Mouse (Mus musculus) neural tube, embryonic 15.5 days (tissue): ENCODE data around the gene Mfap3. TPM values are rescaled to one million over a fixed set of nuclear protein-coding genes. Genes with fewer than 3 reads are reported as not detected.

Source experiments
- ATAC-seq: fragments of 200-750 bp; cut with Nextera tagmentation; 2 replicates; pipeline ENCODE4 v1.8.0; 2017; ENCODE audit warnings: mild to moderate bottlenecking, moderate TSS enrichment, moderate library complexity; ENCODE audit not compliant: low FRiP score
- H3K27ac ChIP-seq: fragments of 300-500 bp; sonication (generic); replicated peaks from 2 replicates; pipeline ENCODE4 v1.5.1; 2015; ENCODE audit warnings: mild to moderate bottlenecking, inconsistent platforms
- H3K27me3 ChIP-seq: fragments of 300-500 bp; sonication (generic); replicated peaks from 2 replicates; pipeline ENCODE4 v1.6.1; 2015; ENCODE audit warnings: inconsistent platforms
- H3K36me3 ChIP-seq: fragments of 300-500 bp; sonication (generic); 2 replicates; pipeline ENCODE4 v1.6.1; 2015; ENCODE audit warnings: inconsistent platforms
- H3K4me1 ChIP-seq: fragments of 300-500 bp; sonication (generic); 2 replicates; pipeline ENCODE4 v1.6.1; 2015; ENCODE audit warnings: inconsistent platforms
- H3K4me2 ChIP-seq: fragments of 300-500 bp; sonication (generic); 2 replicates; pipeline ENCODE4 v1.6.1; 2015; ENCODE audit warnings: inconsistent platforms, mild to moderate bottlenecking, moderate library complexity
- H3K4me3 ChIP-seq: fragments of 300-500 bp; sonication (generic); replicated peaks from 2 replicates; pipeline ENCODE4 v1.5.1; 2015; ENCODE audit warnings: mild to moderate bottlenecking, inconsistent platforms
- H3K9ac ChIP-seq: fragments of 300-500 bp; sonication (generic); replicated peaks from 2 replicates; pipeline ENCODE4 v1.6.1; 2015; ENCODE audit warnings: mild to moderate bottlenecking, inconsistent platforms
- H3K9me3 ChIP-seq: fragments of 300-500 bp; sonication (generic); replicated peaks from 2 replicates; pipeline ENCODE4 v1.6.1; 2016; ENCODE audit warnings: inconsistent platforms
- WGBS: fragments of 180-500 bp; shearing (Covaris S2); methylation state at CpG from one replicate; pipeline ENCODE4 v1.1.7; 2015; ENCODE audit warnings: mixed read lengths; 5-methylcytosine and 5-hydroxymethylcytosine counted together
- polyA plus RNA-seq: library from polyadenylated mRNA; unstranded; fragments of >200 nt; fragmentation: Nextera tagmentation; extraction: Ambion mirVana; gene quantifications from 2 replicates; pipeline ENCODE4 v1.2.1, GENCODE M21; 2015

The Mfap3 gene
- polyA plus RNA-seq, result 52.2 and 57.6 TPM in 2 replicates

DNA sequence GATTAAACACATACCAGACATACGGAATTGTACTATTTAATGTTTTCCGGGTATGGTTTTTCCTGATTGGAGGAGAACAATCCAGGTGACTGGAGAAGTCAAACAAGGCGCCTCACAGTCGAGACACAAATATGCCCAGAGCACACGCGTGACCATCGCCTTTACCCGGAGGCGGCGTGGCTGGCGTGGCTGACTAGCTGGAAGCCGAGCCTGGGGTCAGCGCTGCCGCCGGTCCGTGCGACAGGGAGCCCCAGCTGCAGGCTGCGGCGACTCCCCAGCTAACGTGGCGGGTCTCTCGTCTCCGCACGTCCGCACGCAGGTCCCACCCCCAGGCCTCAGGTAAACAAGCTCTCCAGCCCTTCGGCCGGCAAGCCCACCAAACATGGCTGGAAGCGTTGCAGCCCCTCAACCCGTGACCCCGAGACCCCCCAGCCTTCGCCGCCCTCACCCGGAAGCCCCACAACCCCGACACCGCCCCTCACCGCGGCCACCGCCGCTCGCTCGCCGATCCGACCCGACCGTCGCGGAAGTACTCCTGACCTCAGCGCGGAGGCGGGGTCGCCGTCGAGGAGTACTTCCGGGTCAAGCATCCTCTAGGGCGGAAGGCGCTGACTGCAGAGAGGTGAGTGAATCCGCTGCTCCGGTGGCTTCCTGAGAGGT is at the start of gene Mfap3, which contains the start of gene Fam114a2:
Mfap3 (plus strand) TSS at position 574 of the 660 bp plus-strand sequence.
Fam114a2 (minus strand) TSS at position 527 of the 660 bp plus-strand sequence.
- Histone ChIP-seq H3K9ac (peak within 1 kb of the TSS; percentile 77), H3K4me2 (peak within 1 kb of the TSS; percentile 65), H3K4me1 (peaks cover 44% of the 10 kb centered on the region), H3K9me3 (no peaks in the 10 kb centered on the region), H3K27ac (peak within 1 kb of the TSS; percentile 88), H3K4me3 (peak within 1 kb of the TSS; percentile 93), H3K27me3 (no peaks in the 10 kb centered on the region), H3K36me3 (0 out of 2 replicates have a peak, but pooled peaks cover 7% of the 10 kb centered on the region)
- under 1% methylated on average over 59 of the region's 59 CpGs for WGBS
- peak; percentile 96 for ATAC-seq

DNA sequence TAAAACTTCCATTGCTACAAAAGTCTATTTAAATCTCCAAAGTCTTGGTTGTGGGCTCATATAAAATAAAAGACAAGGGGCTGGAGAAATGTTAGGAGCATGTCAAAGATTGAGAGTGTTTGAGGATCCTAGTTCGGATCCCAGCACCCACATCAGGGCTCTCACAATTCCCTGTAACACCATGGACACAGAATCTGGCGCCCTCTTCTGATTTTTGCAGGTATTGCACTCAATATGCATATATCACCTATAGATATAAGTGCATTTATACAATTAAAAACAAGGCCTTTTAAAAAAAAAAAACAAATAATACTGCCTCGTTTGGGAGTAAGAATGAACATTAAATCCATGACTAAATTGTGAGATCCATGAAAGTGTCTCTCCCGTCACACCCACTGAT is 49.8 kb upstream of the Mfap3 start:
- no peaks in the 10 kb centered on the region for H3K9me3 ChIP-seq
- no peaks in the 10 kb centered on the region for H3K36me3 ChIP-seq
- no peaks in the 10 kb centered on the region for H3K27me3 ChIP-seq
- no peak overlapping the region for H3K27ac ChIP-seq
- H3K9ac ChIP-seq, result no peak overlapping the region
- ATAC-seq, result no peak
- H3K4me1 ChIP-seq, result peaks cover 6% of the 10 kb centered on the region
- 79% methylated on average over 4 of the region's 4 CpGs for WGBS
- H3K4me2 ChIP-seq, result no peak overlapping the region
- no peak overlapping the region for H3K4me3 ChIP-seq

DNA sequence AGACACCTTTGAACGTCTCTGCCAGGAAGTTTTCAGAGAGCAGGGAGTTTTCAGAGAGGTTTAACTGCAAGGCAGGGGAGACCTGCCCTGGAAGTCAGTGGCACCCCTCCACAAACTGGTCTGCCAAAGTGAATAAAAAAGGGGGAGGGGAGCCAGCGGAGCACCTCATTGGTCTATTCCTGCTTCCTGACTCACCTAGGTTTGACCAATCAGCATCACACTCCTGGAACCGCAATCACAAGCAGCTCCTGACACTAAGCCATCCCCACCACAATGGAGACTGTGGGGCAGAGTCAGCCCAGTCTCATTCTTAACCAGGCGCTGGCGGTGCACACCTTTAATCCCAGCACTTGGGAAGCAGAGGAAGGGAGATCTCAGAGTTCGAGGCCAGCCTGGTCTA is 48.4 kb upstream of the Mfap3 start:
- no peak overlapping the region for H3K9ac ChIP-seq
- no peaks in the 10 kb centered on the region for H3K9me3 ChIP-seq
- no peak for ATAC-seq
- no peak overlapping the region for H3K27ac ChIP-seq
- H3K36me3 ChIP-seq, result no peaks in the 10 kb centered on the region
- no peak overlapping the region for H3K4me2 ChIP-seq
- WGBS, result 57% methylated on average over 6 of the region's 6 CpGs
- no peaks in the 10 kb centered on the region for H3K27me3 ChIP-seq
- peaks cover 14% of the 10 kb centered on the region for H3K4me1 ChIP-seq
- H3K4me3 ChIP-seq, result no peak overlapping the region

DNA sequence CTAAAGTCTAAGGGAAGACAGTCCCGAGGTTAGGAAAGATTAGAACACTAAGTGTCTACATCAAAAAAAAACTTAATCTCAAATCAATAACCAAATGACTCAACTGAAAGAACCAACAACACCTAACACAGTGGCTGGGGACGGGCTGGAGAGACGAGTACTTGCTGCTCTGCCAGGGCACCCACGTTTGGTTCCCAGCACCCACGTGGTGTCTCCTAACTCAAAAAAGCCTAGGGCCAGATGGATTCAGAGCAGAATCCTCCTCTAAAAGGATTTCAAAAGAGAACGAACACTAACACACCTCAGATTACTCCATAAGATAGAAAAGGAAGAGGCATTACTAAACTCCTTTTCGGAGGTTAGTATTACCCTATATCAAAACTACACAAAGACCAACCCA is 47.5 kb upstream of the Mfap3 start:
- peaks cover 14% of the 10 kb centered on the region for H3K4me1 ChIP-seq
- H3K27ac ChIP-seq, result no peak overlapping the region
- no peaks in the 10 kb centered on the region for H3K27me3 ChIP-seq
- H3K9me3 ChIP-seq, result no peaks in the 10 kb centered on the region
- ATAC-seq, result no peak
- H3K36me3 ChIP-seq, result no peaks in the 10 kb centered on the region
- H3K4me2 ChIP-seq, result no peak overlapping the region
- no peak overlapping the region for H3K9ac ChIP-seq
- H3K4me3 ChIP-seq, result no peak overlapping the region
- 95% methylated on average over 7 of the region's 7 CpGs for WGBS

DNA sequence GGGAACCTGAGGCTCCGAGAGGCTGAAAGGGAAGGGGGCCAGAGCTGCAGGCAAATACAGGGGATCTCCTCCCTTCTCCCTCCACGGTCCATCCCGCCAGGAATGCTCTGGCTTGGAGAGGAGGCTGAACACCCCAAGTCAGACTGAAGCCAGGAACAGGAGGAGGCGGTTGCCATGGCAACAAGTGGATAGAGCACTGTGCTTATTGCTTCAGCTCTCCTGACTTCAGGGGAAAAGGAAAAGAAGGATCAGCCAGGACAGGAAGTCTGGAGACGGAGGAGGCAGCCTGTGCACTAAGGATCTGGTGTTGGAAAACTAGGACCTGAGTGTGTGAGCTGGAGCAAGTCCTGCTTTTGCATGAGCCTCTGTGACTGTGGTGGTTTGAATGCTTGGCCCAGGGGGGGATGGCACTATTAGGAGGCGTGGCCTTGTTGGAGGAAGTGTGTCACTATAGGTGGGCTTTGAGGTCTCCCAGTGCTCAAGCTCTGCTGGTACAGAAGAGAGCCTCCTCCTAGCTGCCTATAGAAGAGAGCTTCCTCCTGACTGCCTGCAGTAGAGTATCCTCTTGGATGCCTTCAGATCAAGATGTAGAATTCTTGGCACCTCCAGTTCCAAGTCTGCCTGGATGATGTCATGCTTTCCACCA is 44.0 kb upstream of the Mfap3 start:
- peaks cover 8% of the 10 kb centered on the region for H3K4me1 ChIP-seq
- no peak overlapping the region for H3K4me2 ChIP-seq
- no peak overlapping the region for H3K4me3 ChIP-seq
- no peaks in the 10 kb centered on the region for H3K27me3 ChIP-seq
- no peak overlapping the region for H3K27ac ChIP-seq
- no peak for ATAC-seq
- H3K9ac ChIP-seq, result no peak overlapping the region
- WGBS, result 51% methylated on average over 6 of the region's 6 CpGs
- H3K9me3 ChIP-seq, result no peaks in the 10 kb centered on the region
- peaks cover 8% of the 10 kb centered on the region; the same call in 1 of the 2 replicates for H3K36me3 ChIP-seq

DNA sequence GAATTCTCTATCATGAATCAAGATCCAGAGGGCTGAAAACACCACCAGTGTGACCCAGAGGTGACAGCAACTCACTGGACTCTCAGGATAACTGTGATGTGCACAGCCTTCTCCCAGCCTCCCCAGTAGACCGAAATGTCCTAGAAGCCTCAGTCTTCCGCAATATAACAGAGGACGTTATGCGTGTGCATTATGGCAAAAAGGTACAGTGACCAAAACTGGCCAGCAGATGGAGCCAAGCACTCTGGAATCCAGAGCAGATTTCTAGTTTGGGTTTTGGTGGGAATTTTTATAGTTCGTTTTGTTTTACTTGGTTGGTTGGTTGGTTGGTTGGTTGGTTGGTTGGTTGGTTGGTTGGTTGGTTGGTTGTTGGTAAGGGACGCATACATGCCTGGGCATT is 43.3 kb upstream of the Mfap3 start:
- Histone ChIP-seq H3K36me3 (peaks cover 8% of the 10 kb centered on the region; the same call in 1 of the 2 replicates), H3K4me3 (no peak overlapping the region), H3K4me2 (no peak overlapping the region), H3K9ac (no peak overlapping the region), H3K4me1 (peaks cover 8% of the 10 kb centered on the region), H3K9me3 (no peaks in the 10 kb centered on the region), H3K27me3 (no peaks in the 10 kb centered on the region), H3K27ac (no peak overlapping the region)
- ATAC-seq, result no peak
- 52% methylated on average over 6 of the region's 6 CpGs for WGBS

DNA sequence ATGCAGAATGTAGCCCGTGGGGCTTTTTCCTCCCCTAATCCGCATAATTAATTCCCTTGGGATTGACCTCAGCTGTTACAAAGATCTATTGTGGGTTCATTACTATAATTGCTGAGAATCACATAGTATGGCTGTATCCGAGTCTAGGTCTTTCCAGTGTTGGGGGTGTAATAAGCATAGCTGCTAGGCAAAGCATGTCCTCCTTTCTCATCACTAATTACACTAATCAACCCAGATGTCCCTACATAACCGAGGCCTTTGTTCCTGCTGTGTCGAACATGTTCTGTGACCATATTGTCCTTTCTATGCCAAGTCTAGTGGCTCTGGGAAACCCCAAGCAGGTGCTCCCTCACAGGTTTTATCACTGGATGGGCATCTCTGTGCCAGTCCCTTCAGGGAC is 40.4 kb upstream of the Mfap3 start:
- Histone ChIP-seq H3K27ac (no peak overlapping the region), H3K4me3 (no peak overlapping the region), H3K9ac (no peak overlapping the region), H3K9me3 (no peaks in the 10 kb centered on the region), H3K4me2 (no peak overlapping the region), H3K27me3 (no peaks in the 10 kb centered on the region), H3K4me1 (peaks cover 8% of the 10 kb centered on the region), H3K36me3 (peaks cover 33% of the 10 kb centered on the region)
- 35% methylated on average over 5 of the region's 5 CpGs for WGBS
- no peak for ATAC-seq

DNA sequence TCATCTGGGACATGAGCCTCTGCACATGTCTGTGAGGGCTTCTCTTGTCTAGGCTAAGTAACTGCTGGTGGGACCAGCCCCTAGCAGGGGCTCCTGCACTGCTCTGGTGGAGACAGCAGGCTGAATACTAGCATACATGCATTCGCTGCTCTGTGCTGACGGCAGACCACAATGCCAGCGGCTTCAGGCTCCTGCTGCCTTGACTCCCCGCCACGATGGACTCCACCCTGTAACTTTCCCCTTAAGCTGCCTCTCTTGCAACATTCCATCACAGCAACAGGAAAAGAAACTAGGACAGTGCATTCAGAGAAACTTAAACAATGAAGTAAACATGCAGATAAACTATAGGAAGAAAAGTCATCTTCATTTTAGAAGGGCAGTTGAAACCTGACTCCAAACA is 30.0 kb upstream of the Mfap3 start:
- Histone ChIP-seq H3K36me3 (peaks cover 63% of the 10 kb centered on the region), H3K9ac (no peak overlapping the region), H3K27me3 (no peaks in the 10 kb centered on the region), H3K4me3 (no peak overlapping the region), H3K9me3 (no peaks in the 10 kb centered on the region), H3K27ac (no peak overlapping the region), H3K4me1 (no peaks in the 10 kb centered on the region), H3K4me2 (no peak overlapping the region)
- ATAC-seq, result no peak
- WGBS, result 81% methylated on average over 5 of the region's 5 CpGs

DNA sequence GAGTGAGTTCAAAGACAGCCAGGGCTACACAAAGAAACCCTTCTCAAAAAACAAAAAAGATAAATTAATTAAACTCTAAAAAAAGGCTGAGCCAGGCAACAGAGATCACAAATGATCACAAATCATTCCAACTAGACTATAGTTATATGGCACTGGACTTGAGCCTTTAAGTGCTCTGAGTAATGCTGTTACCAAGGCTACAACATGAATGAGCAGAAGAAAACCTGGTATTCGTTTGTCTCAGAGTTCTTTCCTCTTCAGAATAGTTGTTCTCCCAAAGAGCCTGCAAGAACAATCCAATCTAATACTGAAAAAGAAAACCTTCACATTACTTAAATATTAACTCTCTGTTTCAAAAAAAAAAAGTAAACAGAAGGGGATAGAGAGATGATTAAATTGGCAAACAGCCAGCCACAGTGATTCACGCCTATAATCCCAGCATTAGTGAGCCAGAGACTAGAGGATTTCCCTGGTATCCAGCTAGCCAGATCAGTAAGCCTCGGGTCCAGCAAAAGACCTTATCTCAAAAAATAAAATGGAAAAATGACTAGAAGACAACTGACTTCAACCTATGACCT is 21.9 kb upstream of the Mfap3 start:
- Histone ChIP-seq H3K27ac (no peak overlapping the region), H3K4me1 (no peaks in the 10 kb centered on the region), H3K9ac (no peak overlapping the region), H3K36me3 (peaks cover 82% of the 10 kb centered on the region), H3K4me3 (no peak overlapping the region), H3K27me3 (no peaks in the 10 kb centered on the region), H3K4me2 (no peak overlapping the region), H3K9me3 (no peaks in the 10 kb centered on the region)
- ATAC-seq, result no peak
- WGBS, result 26% methylated on average over 3 of the region's 3 CpGs

DNA sequence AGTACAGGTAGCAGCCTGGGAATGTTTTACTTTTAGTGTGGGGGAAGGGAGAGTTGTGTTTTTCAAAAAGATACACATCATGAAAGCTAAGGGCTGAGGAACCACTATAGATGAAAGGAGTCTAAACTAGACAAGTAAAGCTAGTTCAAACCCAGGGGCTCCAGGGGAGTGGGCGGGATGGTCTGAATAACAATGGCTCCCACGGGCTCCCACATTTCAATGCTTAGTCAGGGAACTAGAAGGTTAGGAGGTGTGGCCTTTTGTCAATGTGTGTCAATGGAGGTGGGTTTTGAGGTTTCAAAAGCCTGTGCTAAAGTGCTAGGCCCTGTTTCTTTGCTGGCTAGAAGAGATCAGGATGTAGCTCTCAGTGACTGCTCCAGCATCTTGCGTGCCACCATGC is 20.8 kb upstream of the Mfap3 start:
- ATAC-seq, result no peak
- no peak overlapping the region for H3K9ac ChIP-seq
- H3K9me3 ChIP-seq, result no peaks in the 10 kb centered on the region
- 53% methylated on average over 3 of the region's 3 CpGs for WGBS
- H3K36me3 ChIP-seq, result peaks cover 75% of the 10 kb centered on the region
- no peaks in the 10 kb centered on the region for H3K4me1 ChIP-seq
- no peaks in the 10 kb centered on the region for H3K27me3 ChIP-seq
- no peak overlapping the region for H3K4me3 ChIP-seq
- no peak overlapping the region for H3K27ac ChIP-seq
- H3K4me2 ChIP-seq, result no peak overlapping the region

DNA sequence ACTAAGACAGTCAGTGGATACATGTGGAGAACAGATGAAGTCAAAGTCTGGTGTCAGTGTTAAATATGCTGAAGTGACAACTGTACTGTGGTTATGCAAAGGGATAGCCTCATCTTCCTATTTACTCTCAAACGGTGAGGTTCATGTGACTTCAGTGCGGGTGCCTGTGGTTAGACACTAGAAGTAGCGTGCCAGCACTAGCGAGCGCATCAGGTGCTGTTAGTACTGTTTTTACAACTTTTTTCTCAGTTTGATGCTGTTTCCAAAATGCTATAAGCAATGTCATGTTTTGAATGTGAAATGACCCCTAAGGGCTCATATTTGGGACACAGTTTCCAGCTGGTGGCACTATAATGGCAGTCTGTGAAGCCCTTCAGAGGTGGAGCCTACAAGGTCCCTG is 20.2 kb upstream of the Mfap3 start:
- H3K4me1 ChIP-seq, result no peaks in the 10 kb centered on the region
- no peak for ATAC-seq
- no peaks in the 10 kb centered on the region for H3K27me3 ChIP-seq
- H3K4me2 ChIP-seq, result no peak overlapping the region
- no peak overlapping the region for H3K27ac ChIP-seq
- H3K36me3 ChIP-seq, result peaks cover 71% of the 10 kb centered on the region
- 94% methylated on average over 5 of the region's 5 CpGs for WGBS
- no peak overlapping the region for H3K9ac ChIP-seq
- H3K9me3 ChIP-seq, result no peaks in the 10 kb centered on the region
- H3K4me3 ChIP-seq, result no peak overlapping the region

DNA sequence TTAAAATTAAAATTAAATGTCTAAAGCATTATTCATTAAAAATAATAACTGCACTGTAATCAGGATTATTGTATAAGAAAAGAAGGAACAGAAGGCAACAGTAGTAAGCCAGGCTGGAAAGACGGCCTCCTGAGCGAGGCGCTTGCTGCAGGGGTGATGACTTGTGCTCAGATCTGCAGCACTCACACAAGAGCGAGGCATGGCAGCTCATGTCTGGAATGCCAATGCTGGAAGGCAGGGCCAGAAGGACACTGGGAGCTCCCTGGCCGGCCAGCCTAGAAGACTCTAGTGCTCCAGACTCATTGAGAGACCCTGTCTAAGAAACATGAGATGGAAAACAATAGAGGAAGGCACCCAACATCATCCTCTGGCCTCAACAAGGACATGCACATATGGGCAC is 15.3 kb upstream of the Mfap3 start:
- H3K9ac ChIP-seq, result no peak overlapping the region
- H3K27ac ChIP-seq, result no peak overlapping the region
- no peak for ATAC-seq
- H3K27me3 ChIP-seq, result no peaks in the 10 kb centered on the region
- H3K4me1 ChIP-seq, result no peaks in the 10 kb centered on the region
- H3K4me3 ChIP-seq, result no peak overlapping the region
- H3K36me3 ChIP-seq, result peaks cover 65% of the 10 kb centered on the region
- H3K4me2 ChIP-seq, result no peak overlapping the region
- no peaks in the 10 kb centered on the region for H3K9me3 ChIP-seq
- WGBS, result 85% methylated on average over 5 of the region's 5 CpGs
